Mouse (Mus musculus): ENCODE measurements around the gene Cdkn2d.
A peak's percentile ranks its signal among the peaks of the same experiment; 100 is the strongest.
"Not testable (repeated sequence)": the region's sequence is repeated elsewhere in the genome, so short reads cannot be mapped to it uniquely, and the experiment has no call there.

Gene Cdkn2d

GRCm38 (mm10) chr9:21274336-21274735 is 16.9 kb downstream of the Cdkn2d start:
- no peak for DNase-seq

DNA sequence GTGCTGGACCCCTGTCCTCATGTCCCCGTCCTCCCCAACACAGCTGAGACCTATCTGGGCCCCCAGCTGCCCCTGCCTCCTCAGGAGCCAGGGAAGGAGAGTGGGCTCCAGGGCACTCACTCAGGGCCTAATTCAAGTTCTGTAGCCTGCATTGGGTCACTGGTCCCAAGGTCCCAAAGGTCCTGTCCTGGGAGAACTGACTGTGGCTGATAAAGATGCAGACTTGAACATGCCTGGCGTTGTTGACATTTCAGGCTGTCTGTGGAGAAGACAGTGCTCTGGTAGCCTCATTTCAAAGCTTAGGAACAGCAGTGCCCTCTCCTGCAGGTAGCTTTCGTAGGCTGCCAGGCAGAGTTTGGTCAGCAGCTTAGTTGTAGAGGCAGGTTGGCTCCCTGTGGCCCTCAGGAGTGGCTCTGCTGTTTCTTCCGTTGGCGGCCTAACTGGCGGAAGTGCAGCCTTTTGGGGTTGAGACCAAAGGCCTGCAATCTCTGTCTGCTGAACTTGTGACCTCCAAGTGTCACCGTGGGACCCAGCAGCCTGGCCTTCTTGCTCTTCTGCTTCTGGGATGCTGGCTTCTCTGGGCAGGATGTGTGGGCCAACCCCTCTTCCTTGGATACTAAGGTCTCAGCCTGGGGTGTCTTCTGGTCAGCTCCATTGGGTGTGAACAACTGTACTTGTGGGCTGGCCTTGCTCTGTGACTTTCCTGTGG is 17.5 kb downstream of the Cdkn2d start:
- no peak for DNase-seq

DNA sequence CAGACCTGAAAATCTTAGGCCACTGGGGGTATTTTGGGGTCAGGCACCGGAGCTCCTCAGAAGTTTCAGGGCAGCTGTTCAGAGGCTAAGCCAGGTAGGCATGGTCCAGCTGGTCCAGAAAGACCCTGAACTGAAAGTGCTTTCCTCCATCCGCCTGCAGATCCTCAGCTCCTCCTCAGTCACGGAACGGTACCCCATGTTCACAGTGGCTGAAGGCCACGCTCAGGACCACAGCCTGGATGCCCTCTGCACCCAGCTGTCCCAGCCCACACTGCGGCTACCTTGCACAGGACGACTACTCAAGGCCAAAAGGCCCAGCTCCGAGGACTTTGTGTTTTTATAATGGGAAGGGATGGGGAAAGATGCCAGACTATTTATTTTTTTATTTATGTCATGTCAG is 18.1 kb downstream of the Cdkn2d start:
- DNase-seq: no peak

- no peak for DNase-seq
These were observed 18.8 kb downstream of the Cdkn2d start for GRCm38 (mm10) chr9:21272391-21272790.

GRCm38 (mm10) chr9:21269590-21269989 is 21.6 kb downstream of the Cdkn2d start:
- not testable (repeated sequence) for DNase-seq

DNA sequence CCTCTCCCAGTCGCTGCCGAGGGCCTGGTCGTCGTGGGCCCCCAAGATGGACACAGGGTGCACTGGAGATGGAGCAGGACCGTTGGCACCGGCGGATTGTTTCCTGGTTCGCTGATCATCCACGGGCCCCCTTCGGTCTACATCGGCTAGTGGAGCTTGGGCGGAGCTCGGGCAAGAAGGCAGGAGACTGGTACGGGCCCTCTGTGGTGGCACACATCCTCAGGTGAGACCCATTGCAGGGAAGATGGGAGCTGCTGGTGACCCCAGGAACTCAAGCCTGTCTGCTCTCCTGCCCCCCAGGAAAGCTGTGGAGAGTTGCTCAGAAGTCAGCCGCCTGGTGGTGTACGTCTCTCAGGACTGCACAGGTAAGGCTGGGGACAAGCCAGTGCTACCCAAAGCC is 22.9 kb downstream of the Cdkn2d start:
- DNase-seq: no peak

GRCm38 (mm10) chr9:21266889-21267288 is 24.3 kb downstream of the Cdkn2d start:
- no peak for DNase-seq

DNA sequence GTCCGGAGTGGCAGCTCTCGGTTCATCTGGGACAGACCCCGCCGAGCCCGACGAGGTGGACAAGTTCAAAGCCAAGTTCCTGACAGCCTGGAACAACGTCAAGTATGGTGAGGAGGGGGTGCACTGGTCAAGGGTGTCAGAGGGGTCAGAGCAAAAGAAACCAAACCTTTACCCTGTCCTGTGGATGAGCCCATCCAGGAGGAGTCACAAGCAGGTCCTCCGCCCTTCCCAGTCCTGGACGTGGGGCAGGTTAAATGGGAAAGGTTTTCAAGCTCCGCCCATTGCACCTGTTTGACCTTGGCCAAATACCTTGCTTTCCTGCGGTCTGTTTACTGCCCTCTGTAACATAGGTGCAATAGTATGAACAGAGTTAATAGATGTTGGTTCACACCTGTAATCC is 25.6 kb downstream of the Cdkn2d start:
- DNase-seq: no peak

DNA sequence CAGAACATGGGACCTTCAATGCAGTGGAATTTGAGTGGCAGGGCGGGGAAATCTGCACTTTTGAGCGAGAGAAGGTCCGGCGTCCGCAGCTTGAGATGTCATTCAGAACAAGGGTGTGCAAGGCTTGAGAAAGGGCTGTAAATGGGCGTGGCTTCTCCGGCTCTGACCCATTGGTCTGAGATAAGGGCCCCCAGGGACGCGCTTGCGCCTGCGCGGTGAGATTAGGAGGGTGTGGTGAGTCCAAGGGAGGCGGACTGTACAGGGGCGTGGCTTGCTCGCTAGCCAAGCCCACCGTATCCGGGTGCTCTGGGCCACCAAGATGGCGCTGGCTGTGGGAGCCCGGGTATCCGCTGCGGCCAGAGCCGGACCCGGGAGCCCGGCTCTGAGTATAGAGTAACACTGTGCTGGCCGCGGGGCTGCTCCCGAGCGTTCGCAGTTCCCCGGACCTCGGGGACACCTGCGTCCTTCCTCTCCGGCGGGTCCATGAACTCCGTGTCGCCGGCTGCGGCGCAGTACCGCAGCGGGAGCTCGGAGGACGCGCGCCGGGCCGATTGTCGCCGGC is 26.1 kb downstream of the Cdkn2d start, which contains the start of gene Atg4d:
Gene Atg4d (plus strand): TSS at position 294 of the 562 bp plus-strand sequence.
- peak; percentile 94 for DNase-seq

DNA sequence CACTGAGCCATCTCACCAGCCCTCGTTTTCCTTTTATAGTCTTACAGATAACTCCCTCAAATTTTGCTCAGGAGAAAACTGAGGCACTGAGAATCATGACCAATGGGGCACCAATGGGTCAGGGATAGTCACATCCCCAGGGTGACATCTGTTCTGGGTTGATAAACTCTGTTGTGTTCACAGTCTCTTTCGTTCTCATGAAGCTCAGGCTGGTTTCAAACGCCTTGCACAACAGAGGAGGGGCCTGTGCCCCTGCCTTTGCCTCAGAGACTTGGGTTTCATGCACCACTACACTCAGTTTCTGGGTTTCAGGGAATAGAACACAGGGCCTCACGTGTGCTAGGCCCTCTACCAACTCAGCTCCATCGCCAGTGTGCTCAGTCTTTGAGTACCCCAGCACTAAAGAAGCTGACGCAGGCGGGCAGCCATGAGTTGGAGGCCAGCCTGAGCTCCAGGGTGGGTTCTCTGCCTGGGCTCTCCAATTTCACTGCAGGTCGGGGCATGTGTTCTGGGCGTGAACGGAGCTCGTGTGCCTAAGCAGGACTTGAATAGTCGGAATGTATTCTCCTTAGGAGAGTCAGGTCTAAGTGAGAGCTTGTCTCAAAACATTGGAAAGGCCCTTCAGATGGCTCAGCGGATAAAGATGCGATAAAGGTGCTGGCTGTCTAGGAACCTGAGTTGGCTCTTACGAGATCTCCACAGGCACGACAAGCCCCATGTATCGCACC is 26.8 kb downstream of the Cdkn2d start:
- DNase-seq: no peak

DNA sequence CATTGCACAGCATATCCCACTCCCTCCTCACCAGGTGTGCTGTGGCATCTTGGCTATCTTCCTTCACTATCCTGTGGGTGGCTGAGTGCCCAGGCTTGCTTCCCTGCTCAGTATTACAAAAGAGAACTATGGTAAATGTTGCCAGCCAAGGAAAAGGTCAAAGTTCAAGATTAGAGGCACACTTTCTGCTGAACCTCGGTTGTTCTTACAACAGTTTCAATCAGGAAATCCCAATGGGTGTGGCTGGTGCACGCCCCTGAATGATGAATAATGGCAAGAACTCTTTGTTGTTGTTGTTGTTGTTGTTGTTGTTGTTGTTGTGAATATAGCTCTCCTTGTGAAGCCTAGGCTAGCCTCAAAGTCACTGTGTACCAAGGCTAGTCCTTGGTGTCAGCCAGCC is 29.4 kb downstream of the Cdkn2d start:
- DNase-seq: no peak

DNA sequence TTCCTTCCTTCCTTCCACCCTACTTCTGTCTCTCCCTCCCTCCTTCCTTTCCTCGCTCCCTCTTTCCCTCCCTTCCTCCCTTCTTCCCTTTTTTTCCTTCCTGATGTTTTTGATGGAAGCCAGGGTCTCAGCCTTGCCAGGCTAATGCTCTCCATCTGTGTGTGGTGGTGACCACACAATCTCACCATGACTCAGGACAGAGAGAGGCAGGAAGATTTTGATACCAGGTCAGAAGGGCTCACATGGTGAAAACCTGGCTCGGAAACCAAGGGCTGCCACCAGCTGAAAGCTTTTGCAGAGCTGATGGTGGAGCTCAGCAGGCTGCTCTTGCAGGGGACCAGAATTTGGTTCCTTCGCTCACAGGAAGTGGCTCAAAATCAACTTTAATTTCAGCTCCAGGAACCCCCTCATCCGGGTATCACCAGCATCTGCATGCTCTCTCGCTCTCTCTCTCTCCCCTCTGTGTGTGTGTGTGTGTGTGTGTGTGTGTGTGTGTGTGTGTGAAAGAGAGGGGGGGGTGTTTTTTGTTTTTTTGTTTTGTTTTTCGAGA is 30.6 kb downstream of the Cdkn2d start:
- DNase-seq: no peak

- not testable (repeated sequence) for DNase-seq
These were observed 34.9 kb downstream of the Cdkn2d start for GRCm38 (mm10) chr9:21256349-21256748.

DNA sequence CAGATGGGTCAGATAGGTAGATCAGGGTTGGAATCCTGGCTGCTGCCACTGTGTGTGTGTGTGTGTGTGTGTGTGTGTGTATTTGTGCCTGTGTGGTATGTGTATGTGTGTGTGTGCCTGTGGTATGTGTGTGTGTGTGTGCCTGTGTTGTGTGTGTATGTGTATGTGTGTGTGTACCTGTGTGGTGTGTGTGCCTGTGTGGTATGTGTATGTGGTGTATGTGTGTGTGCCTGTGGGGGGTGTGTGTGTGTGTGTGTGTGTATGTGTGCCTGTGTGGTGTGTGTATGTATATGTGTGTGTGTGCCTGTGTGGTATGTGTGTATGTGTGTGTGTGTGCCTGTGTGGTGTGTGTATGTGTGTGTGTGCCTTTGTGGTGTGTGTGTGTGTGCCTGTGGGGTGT is 36.5 kb downstream of the Cdkn2d start:
- DNase-seq: no peak

DNA sequence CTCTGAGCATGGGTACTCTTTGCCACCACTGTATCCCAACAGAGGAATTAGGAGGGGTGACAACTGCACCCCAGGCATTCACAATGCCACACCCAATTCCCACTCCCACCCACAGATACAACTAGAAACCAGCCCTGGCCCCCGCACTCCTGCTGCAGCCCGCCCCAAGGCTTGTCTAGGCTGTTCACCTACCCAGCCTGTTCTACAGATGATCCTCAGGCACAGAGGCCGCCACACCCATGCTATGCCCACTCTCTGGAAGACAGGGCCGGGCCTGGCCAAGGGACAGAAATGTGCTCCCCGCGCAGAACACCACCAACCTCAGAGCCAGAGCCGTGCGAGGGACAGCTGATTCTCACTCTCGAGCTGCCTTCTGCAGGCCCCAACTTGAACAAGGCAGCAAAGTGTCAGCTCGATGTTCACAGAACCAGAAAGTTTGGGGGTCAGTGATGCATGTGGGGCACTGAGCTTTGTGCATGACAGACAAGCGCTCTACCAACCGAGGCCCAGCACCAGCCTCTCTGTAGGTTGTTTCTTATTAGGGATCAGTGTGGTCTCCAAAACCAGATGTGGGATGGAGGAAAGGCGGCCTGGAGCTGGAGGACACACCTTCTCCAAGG is 40.0 kb downstream of the Cdkn2d start:
- no peak for DNase-seq

DNA sequence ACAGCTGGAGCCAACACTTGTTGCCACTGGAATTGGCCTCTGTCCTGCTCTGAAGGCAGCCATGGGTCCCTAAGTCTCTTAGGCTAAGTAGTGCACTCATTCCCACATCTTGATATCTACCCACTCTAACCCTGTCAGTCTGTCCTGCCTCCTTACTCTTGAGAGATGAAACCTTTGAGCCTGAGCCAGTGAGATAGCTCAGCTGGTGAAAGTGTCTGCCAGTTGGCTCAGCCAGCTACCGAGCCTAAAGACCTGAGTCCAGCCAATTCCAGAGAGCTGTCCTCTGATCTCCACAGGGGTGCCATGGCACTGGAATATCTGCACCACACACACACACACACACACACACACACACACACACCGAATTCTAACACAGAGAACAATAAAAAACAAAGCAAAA is 40.7 kb downstream of the Cdkn2d start:
- no peak for DNase-seq

- no peak for DNase-seq
These were observed 41.3 kb downstream of the Cdkn2d start for GRCm38 (mm10) chr9:21249629-21250508.

GRCm38 (mm10) chr9:21248326-21248725 is 42.9 kb downstream of the Cdkn2d start, which contains the start of gene S1pr5:
TSS of gene S1pr5 (minus strand) at chr9:21248443.
- DNase-seq: peak; percentile 44

DNA sequence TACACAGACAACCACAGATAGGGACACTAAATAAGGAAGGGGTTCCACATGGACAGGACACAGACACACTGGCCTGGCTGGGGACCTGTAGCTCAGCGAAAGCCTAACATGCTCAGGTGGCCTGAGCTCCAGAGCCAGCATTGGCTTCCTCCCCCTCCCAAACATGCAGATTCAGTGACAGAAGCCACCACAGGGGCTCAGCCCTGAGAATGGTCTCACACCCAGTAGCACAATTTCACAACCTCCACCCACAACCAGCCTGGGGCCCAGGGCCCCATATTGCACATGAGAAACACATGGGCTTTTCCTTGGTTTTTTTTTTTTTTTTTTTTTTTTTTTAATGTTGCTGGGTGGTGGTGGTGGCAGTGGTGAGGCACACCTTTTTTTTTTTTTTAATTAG is 44.9 kb downstream of the Cdkn2d start:
- no peak for DNase-seq

- DNase-seq: no peak
These were observed 46.1 kb downstream of the Cdkn2d start for GRCm38 (mm10) chr9:21245113-21245487.

- peak; percentile 47 for DNase-seq
These were observed 46.6 kb downstream of the Cdkn2d start for GRCm38 (mm10) chr9:21244428-21245112.

Data from thymus, postnatal 4 days (tissue).